Mouse (Mus musculus) forebrain, embryonic 13.5 days (tissue): ENCODE data around the gene Mphosph9. TPM values are rescaled to one million over a fixed set of nuclear protein-coding genes. Genes with fewer than 3 reads are reported as not detected.
"Not testable (repeated sequence)": the region's sequence is repeated elsewhere in the genome, so short reads cannot be mapped to it uniquely, and the experiment has no call there.

Source experiments
- ATAC-seq: fragments of 200-750 bp; cut with Nextera tagmentation; 2 replicates; pipeline ENCODE4 v1.8.0; 2017
- H3K27ac ChIP-seq: fragments of 300-500 bp; sonication (generic); 2 replicates; pipeline ENCODE4 v1.5.1; 2015; ENCODE audit warnings: inconsistent platforms, mild to moderate bottlenecking, moderate library complexity
- H3K27me3 ChIP-seq: fragments of 300-500 bp; sonication (generic); 2 replicates; pipeline ENCODE4 v1.6.1; 2015; ENCODE audit warnings: mild to moderate bottlenecking, inconsistent platforms
- H3K36me3 ChIP-seq: fragments of 300-500 bp; sonication (generic); 2 replicates; pipeline ENCODE4 v1.6.1; 2015; ENCODE audit warnings: mild to moderate bottlenecking, inconsistent platforms; ENCODE audit not compliant: poor library complexity, severe bottlenecking
- H3K4me1 ChIP-seq: fragments of 300-500 bp; sonication (generic); 2 replicates; pipeline ENCODE4 v1.6.1; 2015; ENCODE audit warnings: inconsistent platforms
- H3K4me2 ChIP-seq: fragments of 300-500 bp; sonication (generic); 2 replicates; pipeline ENCODE4 v1.6.1; 2015; ENCODE audit warnings: inconsistent platforms, mild to moderate bottlenecking, moderate library complexity
- H3K4me3 ChIP-seq: fragments of 300-500 bp; sonication (generic); 2 replicates; pipeline ENCODE4 v1.5.1; 2015; ENCODE audit warnings: mild to moderate bottlenecking, inconsistent platforms
- H3K9ac ChIP-seq: fragments of 300-500 bp; sonication (generic); 2 replicates; pipeline ENCODE4 v1.6.1; 2015; ENCODE audit warnings: mild to moderate bottlenecking, inconsistent platforms
- H3K9me3 ChIP-seq: fragments of 300-500 bp; sonication (generic); replicated peaks from 2 replicates; pipeline ENCODE4 v1.6.1; 2016; ENCODE audit warnings: inconsistent platforms
- WGBS: fragments of 180-500 bp; shearing (Covaris S2); methylation state at CpG from one replicate; pipeline ENCODE4 v1.1.7; 2015; 5-methylcytosine and 5-hydroxymethylcytosine counted together
- polyA plus RNA-seq: library from polyadenylated mRNA; unstranded; fragments of >200 nt; fragmentation: Nextera tagmentation; extraction: Ambion mirVana; gene quantifications from 2 replicates; pipeline ENCODE4 v1.2.1, GENCODE M21; 2015

The Mphosph9 gene
- polyA plus RNA-seq, 1 experiment from 2014 or later, result 20.3 TPM

GRCm38 (mm10) chr5:124217092-124217491 is 110.7 kb downstream of the Mphosph9 start:
- WGBS, result 90% methylated on average over 5 of the region's 5 CpGs
- H3K4me2 ChIP-seq, ATAC-seq: not testable (repeated sequence)

GRCm38 (mm10) chr5:124216403-124216802 is 111.4 kb downstream of the Mphosph9 start:
- WGBS, result 94% methylated on average over 6 of the region's 6 CpGs
- ATAC-seq, result no peak
- Histone ChIP-seq H3K4me3 (no peak overlapping the region), H3K4me2 (no peak overlapping the region), H3K36me3 (0 out of 2 replicates have a peak, but pooled peaks cover 4% of the 10 kb centered on the region), H3K9ac (no peak overlapping the region), H3K27ac (no peak overlapping the region), H3K4me1 (peaks cover 27% of the 10 kb centered on the region), H3K27me3 (no peaks in the 10 kb centered on the region), H3K9me3 (no peaks in the 10 kb centered on the region)

More at GRCm38 (mm10) chr5:124217092-124217491, 110.7 kb downstream of the Mphosph9 start:
- not testable (repeated sequence) for H3K27ac ChIP-seq, H3K9me3 ChIP-seq, H3K9ac ChIP-seq, H3K4me3 ChIP-seq, H3K36me3 ChIP-seq, H3K27me3 ChIP-seq
- H3K4me1 ChIP-seq, result peaks cover 31% of the 10 kb centered on the region

- ATAC-seq, result no peak
- Histone ChIP-seq H3K4me3 (no peak overlapping the region), H3K27ac (peak overlapping the region; percentile 36; the same call in 1 of the 2 replicates), H3K4me1 (peaks cover 27% of the 10 kb centered on the region), H3K27me3 (no peaks in the 10 kb centered on the region), H3K9ac (no peak overlapping the region), H3K4me2 (no peak overlapping the region), H3K9me3 (no peaks in the 10 kb centered on the region), H3K36me3 (0 out of 2 replicates have a peak, but pooled peaks cover 4% of the 10 kb centered on the region)
- WGBS, result 87% methylated on average over 10 of the region's 10 CpGs
Measured at GRCm38 (mm10) chr5:124215647-124216046, 112.1 kb downstream of the Mphosph9 start.

- ATAC-seq, result peak; percentile 43; the same call in 1 of the 2 replicates
Measured at GRCm38 (mm10) chr5:124214516-124215145, 113.1 kb downstream of the Mphosph9 start.

GRCm38 (mm10) chr5:124213588-124214469 is 113.9 kb downstream of the Mphosph9 start:
- Histone ChIP-seq H3K4me1 (peaks cover 20% of the 10 kb centered on the region), H3K27me3 (no peaks in the 10 kb centered on the region), H3K36me3 (0 out of 2 replicates have a peak, but pooled peaks cover 4% of the 10 kb centered on the region), H3K4me2 (no peak overlapping the region), H3K9me3 (no peaks in the 10 kb centered on the region), H3K27ac (peak overlapping the region; percentile 44; the same call in 1 of the 2 replicates), H3K9ac (no peak overlapping the region), H3K4me3 (no peak overlapping the region)
- no peak for ATAC-seq
- 85% methylated on average over 13 of the region's 13 CpGs for WGBS

More at GRCm38 (mm10) chr5:124214516-124215145, 113.1 kb downstream of the Mphosph9 start:
- Histone ChIP-seq H3K9me3 (no peaks in the 10 kb centered on the region), H3K4me1 (peaks cover 25% of the 10 kb centered on the region), H3K27me3 (no peaks in the 10 kb centered on the region), H3K9ac (no peak overlapping the region), H3K27ac (no peak overlapping the region), H3K36me3 (0 out of 2 replicates have a peak, but pooled peaks cover 4% of the 10 kb centered on the region), H3K4me3 (no peak overlapping the region), H3K4me2 (no peak overlapping the region)
- WGBS, result 86% methylated on average over 14 of the region's 14 CpGs

GRCm38 (mm10) chr5:124211669-124212068 is 116.1 kb downstream of the Mphosph9 start:
- no peak overlapping the region for H3K27ac ChIP-seq
- WGBS, result 90% methylated on average over 2 of the region's 2 CpGs
- H3K4me2 ChIP-seq, result no peak overlapping the region

GRCm38 (mm10) chr5:124211234-124211633 is 116.5 kb downstream of the Mphosph9 start:
- no peaks in the 10 kb centered on the region for H3K9me3 ChIP-seq
- ATAC-seq, result no peak
- H3K4me1 ChIP-seq, result peaks cover 31% of the 10 kb centered on the region
- no peak overlapping the region for H3K27ac ChIP-seq
- WGBS, result 92% methylated on average over 8 of the region's 8 CpGs
- H3K27me3 ChIP-seq, result no peaks in the 10 kb centered on the region
- no peak overlapping the region for H3K4me3 ChIP-seq
- H3K9ac ChIP-seq, result no peak overlapping the region
- H3K4me2 ChIP-seq, result no peak overlapping the region
- H3K36me3 ChIP-seq, result 0 out of 2 replicates have a peak, but pooled peaks cover 4% of the 10 kb centered on the region

More at GRCm38 (mm10) chr5:124211669-124212068, 116.1 kb downstream of the Mphosph9 start:
- Histone ChIP-seq H3K27me3 (no peaks in the 10 kb centered on the region), H3K36me3 (0 out of 2 replicates have a peak, but pooled peaks cover 4% of the 10 kb centered on the region), H3K4me1 (peaks cover 27% of the 10 kb centered on the region), H3K4me3 (no peak overlapping the region), H3K9ac (no peak overlapping the region), H3K9me3 (no peaks in the 10 kb centered on the region)
- no peak for ATAC-seq

GRCm38 (mm10) chr5:124210281-124211016 is 117.3 kb downstream of the Mphosph9 start:
- no peak overlapping the region for H3K9ac ChIP-seq
- WGBS, result 67% methylated on average over 18 of the region's 18 CpGs
- H3K27ac ChIP-seq, result no peak overlapping the region
- no peaks in the 10 kb centered on the region for H3K9me3 ChIP-seq
- H3K4me2 ChIP-seq, result no peak overlapping the region
- H3K4me1 ChIP-seq, result peaks cover 36% of the 10 kb centered on the region
- ATAC-seq, result no peak
- no peak overlapping the region for H3K4me3 ChIP-seq
- no peaks in the 10 kb centered on the region for H3K27me3 ChIP-seq
- H3K36me3 ChIP-seq, result 0 out of 2 replicates have a peak, but pooled peaks cover 2% of the 10 kb centered on the region

- Histone ChIP-seq H3K4me3 (no peak overlapping the region), H3K9ac (no peak overlapping the region), H3K9me3 (no peaks in the 10 kb centered on the region), H3K36me3 (no peaks in the 10 kb centered on the region), H3K4me2 (no peak overlapping the region), H3K27ac (no peak overlapping the region), H3K27me3 (no peaks in the 10 kb centered on the region), H3K4me1 (peaks cover 30% of the 10 kb centered on the region)
- 66% methylated on average over 6 of the region's 6 CpGs for WGBS
- ATAC-seq, result no peak
Measured at GRCm38 (mm10) chr5:124209850-124210249, 117.9 kb downstream of the Mphosph9 start.

- Histone ChIP-seq H3K36me3 (no peaks in the 10 kb centered on the region), H3K9ac (no peak overlapping the region), H3K9me3 (no peaks in the 10 kb centered on the region), H3K27me3 (no peaks in the 10 kb centered on the region), H3K27ac (no peak overlapping the region), H3K4me3 (no peak overlapping the region), H3K4me1 (peaks cover 28% of the 10 kb centered on the region), H3K4me2 (no peak overlapping the region)
- no peak for ATAC-seq
- WGBS, result 76% methylated on average over 8 of the region's 8 CpGs
Measured at GRCm38 (mm10) chr5:124208030-124208429, 119.7 kb downstream of the Mphosph9 start.

GRCm38 (mm10) chr5:124206481-124207038 is 121.2 kb downstream of the Mphosph9 start:
- H3K4me2 ChIP-seq, result no peak overlapping the region
- H3K9ac ChIP-seq, result peak overlapping the region; percentile 21; the same call in 1 of the 2 replicates
- ATAC-seq, result no peak
- peak overlapping the region; percentile 10; the same call in 1 of the 2 replicates for H3K27ac ChIP-seq
- no peak overlapping the region for H3K4me3 ChIP-seq
- no peaks in the 10 kb centered on the region for H3K9me3 ChIP-seq
- H3K36me3 ChIP-seq, result no peaks in the 10 kb centered on the region
- H3K27me3 ChIP-seq, result no peaks in the 10 kb centered on the region
- WGBS, result 65% methylated on average over 13 of the region's 13 CpGs
- H3K4me1 ChIP-seq, result peaks cover 28% of the 10 kb centered on the region
